Mouse (Mus musculus): ENCODE data around the gene Gsdma2.
A peak's percentile ranks its signal among the peaks of the same experiment; 100 is the strongest.

Gsdma2 gene

GRCm38 (mm10) chr11:98698849-98699640 is 52.5 kb downstream of the Gsdma2 start:
- DNase-seq (ENCODE audit: low spot score in 2 of 2): no peak

- peak; percentile 65 to 68 for DNase-seq (ENCODE audit: low spot score in 2 of 2)
These were observed 53.4 kb downstream of the Gsdma2 start for GRCm38 (mm10) chr11:98699911-98700310.

GRCm38 (mm10) chr11:98701213-98701670 is 54.7 kb downstream of the Gsdma2 start, which contains the start of gene Csf3:
Gene Csf3 (plus strand): TSS chr11:98701263.
- no peak for DNase-seq (ENCODE audit: low spot score in 2 of 2)

GRCm38 (mm10) chr11:98702323-98702722 is 55.8 kb downstream of the Gsdma2 start:
- no peak for DNase-seq (ENCODE audit: low spot score in 2 of 2)

- DNase-seq (ENCODE audit: low spot score in 2 of 2): no peak
These were observed 58.5 kb downstream of the Gsdma2 start for GRCm38 (mm10) chr11:98705021-98705420.
